Mouse (Mus musculus) spleen, adult 18-20 months (tissue): ENCODE results near the gene Ddx43.
"Not testable (repeated sequence)": the region's sequence is repeated elsewhere in the genome, so short reads cannot be mapped to it uniquely, and the experiment has no call there.

Source experiments
- DNase-seq, 2 experiments: peaks; one replicate each; pipeline ENCODE4 v3.0.0; 2022; ENCODE audit warnings: mixed read lengths in 2 of 2

Gene Ddx43

DNA sequence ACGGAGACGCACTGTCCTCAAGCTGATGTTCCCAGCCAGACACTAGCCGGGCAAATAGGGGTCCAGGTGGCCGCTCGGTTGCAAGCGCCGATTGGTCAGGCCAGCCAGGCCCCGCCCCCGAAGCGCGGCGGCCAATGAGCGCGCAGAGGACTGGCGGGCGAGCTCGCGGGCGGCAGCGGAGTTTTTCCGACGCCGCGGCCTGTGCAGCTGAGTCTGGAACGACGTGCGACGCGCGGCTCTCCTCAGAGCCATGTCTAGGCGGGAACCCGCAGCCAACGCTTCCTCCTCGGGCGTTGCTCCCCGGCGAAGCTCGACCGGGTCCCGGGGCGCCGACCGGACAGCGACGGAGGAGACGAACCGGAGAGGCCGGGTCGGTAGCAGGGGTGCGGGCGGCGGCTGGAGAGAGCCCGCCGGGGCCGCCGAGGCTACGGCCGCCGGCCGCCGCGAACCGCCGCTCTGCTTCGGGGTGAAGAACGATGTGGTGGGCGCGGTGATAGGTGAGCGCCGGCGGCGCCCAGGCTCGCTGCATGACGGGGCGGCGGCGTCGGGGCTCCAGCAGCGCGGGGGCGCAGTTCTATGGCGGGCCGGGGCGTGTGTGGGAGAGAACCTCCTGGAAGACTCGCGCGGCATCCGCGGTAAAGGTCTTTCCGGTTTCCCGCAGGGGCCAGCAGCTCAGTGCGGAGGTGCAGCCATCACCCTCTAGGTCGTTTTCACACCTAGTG lies at the start of gene Ddx43:
Gene Ddx43, plus strand, starts transcription at position 148 of the 722 bp plus-strand sequence.
- DNase-seq = peak; percentile 12 to 24

DNA sequence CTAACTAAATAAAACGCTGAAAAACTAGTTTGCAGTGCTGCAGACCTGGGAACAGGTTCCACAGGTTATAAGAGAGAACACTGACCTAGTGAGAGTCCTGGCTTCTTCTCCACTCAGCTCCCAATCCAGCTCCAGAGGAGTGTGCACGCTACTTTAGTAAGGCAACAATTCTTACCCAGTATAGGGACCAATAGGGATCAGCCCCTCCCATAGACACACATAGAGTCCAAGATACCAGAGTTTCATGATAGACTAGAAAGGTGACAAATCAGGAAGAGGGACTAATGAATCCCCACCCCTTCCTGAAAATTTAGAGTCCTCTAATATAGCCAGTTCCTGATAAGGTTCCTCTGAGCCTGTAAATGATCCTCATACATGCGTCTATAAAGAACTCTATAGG lies 48.6 kb upstream of the Ddx43 start:
- no peak for DNase-seq

DNA sequence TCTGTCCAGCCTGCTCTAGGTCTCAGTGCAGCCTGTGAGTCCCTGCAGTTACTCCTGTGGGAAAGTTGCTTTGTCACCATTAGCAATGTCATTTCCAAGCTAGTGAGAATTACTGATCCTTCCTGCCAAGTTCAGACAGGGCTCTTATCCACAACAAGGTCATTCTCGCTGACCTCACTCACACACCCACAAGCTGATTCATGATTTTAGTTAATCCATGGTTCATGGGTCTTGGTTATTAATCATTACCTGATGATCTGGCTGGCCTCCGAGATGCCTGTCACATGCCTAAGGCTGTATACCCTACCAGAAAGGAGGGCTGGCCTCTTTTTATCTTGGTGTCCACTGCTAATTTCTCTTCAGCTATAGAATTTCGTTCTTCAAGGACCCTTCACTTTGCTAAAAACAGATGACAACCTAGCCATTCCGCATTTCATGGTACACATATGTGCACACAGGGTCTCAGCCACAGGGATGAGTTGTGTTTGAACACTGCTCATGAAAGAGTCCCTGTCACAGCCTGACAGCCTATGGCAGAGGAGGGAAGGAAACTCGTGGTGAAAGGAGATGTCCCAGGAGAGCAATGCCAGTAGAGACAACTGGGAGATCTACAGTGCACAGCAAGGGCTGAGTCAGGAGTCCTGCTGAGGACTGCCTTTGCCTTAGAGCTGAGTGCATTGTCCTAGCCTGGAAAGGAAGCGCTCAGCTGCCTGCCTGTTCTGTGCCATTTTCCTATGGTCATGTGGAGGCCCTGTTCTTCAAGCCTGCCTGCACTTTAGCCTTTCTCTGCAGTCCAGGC lies 47.2 kb upstream of the Ddx43 start:
- not testable (repeated sequence) for DNase-seq

DNA sequence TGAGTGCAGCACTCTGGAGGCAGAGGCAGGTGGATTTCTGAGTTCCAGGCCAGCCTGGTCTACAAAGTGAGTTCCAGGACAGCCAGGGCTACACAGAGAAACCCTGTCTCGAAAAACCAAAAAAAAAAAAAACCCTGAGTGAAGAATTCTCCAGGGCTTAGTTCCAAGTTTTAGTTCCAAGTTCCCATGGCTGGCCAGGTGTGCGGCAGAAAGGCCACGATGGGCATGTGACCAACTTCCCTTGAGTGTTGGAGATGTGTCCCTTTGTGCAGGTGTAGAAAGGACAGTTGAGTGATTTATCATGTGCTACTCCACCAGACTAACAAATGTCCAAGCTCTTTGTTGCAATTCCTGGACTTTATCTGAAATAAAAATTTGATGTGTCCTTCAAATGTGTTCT lies 46.4 kb upstream of the Ddx43 start:
- DNase-seq = not testable (repeated sequence)

DNA sequence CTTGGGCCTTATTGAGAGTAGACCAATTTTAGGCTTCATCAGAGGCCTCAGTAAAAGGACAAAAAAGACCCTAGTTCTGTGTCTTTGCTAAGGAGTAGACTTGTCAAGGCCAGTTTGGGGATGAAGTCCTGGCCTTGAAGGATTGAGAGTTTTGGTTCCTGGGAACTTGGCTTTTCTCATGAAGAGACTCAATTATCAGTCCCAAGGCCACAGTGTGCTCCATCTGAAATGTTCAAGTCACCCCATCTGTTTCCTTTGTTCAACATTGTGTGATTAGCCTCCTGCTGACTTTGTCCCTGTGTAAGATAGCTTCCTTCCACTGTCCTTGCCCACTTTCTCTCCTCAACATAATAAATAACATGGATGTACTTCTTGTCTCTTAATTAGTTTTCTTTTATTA lies 45.6 kb upstream of the Ddx43 start:
- not testable (repeated sequence) for DNase-seq

DNA sequence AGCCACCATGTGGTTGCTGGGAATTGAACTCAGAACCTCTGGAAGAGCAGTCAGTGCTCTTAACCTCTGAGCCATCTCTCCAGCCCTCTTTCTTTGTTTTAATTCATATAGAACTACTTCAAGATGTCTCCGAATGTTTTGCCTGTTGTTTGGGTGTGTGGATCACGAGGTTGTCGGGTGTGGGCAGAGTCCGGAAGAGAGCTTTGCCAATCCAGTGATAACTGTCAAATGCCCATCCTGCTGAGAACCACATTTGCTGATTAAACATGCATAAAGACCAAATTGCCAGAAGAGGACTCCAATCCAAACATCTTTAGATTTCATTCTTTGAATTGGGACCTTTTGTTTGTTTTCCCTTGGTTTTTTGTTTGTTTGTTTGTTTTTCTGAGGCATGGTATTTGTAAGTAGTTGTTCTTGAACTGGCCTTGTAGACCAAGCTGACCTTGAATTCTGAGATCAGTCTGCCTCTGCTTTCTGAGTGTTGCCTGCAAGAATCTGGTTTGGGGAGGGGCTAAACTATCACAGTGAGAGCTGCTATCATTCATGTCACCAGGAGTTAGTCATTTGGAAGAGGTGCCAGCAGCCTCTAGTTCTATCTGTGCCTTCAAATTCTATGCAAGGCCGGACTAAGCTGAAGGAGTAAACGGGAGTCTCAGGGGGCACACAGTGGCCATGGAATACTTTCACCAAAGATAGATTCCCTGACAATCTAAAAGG lies 43.9 kb upstream of the Ddx43 start:
- DNase-seq = no peak

DNA sequence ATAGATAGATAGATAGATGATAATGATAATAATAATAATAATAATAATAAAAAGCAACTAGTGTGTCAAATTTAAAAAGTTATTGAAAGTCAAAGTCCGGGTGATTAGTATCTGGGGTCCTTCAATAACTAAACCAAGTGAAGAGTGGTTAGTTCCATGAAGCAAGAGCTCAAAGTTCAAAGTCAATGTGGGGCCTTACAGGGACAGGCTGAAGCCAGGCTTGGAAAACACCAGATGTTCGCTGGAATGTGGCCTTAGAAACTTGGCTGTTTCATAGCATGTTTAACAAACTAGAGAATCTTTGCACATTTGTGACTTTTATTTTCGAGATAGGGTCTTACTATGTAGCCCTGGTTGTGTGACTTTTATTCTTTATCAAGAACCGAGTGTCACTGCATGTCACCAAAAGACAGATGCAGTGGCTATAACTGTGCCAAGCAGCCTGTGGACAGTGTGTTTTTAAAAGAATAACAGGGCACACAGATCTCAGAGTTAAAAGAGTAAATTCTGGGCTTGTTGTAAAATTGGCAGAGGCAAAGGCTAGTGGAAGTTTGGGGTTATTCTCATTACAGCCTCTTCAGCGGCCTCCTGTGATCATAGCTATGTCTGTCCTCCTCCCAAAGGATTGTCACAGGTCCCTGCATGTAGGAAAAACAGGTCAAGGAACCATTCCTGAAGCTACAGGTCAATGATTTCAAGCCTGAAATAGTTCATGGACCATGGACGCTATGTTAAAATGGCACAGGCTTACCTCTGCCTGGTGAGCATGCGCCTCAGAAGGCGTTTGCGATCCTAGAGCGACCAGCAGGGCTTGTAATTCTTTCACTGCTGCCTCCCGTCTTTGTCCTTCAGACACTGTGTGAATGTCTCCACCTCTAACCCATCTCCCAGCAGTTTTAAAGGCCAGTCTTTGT lies 40.7 kb upstream of the Ddx43 start:
- DNase-seq = no peak

DNA sequence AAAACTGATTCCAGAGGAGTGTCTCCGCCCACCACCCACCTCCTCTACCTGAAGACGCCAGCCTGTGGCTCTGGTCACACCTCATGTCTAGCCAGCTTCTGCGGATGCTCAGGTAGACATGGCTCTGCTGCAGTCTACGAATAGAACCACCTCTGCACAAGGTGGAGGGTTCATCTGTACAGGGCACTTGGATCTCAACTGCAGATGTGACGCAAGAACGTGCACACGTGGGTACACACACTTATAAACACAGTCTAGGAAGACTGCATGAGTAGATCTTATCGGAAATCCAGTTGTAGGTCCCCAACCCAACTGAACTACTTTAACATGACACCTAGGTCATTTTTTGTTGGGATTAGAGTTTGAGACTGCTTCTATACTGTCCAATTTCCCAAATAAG lies 40.0 kb upstream of the Ddx43 start, which contains the start of gene Gsta2:
Gene Gsta2, minus strand, starts transcription at position 178 of the 400 bp plus-strand sequence.
- no peak for DNase-seq

DNA sequence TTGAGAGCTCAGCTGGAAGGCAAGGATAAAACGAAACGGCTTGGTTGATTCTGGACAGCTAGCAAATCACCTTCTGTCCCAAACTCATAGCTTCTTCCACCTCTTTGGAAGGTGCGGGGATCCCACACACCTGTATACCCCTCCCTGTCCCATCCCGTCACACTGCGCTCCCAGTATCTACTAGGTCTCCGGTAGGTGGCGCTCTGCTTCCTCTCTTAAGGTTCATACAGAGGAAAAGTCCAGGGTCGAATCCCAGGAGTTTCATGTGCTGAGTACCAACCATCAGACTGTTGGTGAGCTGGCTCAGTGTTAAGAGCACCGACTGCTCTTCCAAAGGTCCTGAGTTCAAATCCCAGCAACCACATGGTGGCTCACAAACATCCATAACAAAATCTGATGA lies 37.5 kb upstream of the Ddx43 start:
- peak; percentile 24 to 67 for DNase-seq

DNA sequence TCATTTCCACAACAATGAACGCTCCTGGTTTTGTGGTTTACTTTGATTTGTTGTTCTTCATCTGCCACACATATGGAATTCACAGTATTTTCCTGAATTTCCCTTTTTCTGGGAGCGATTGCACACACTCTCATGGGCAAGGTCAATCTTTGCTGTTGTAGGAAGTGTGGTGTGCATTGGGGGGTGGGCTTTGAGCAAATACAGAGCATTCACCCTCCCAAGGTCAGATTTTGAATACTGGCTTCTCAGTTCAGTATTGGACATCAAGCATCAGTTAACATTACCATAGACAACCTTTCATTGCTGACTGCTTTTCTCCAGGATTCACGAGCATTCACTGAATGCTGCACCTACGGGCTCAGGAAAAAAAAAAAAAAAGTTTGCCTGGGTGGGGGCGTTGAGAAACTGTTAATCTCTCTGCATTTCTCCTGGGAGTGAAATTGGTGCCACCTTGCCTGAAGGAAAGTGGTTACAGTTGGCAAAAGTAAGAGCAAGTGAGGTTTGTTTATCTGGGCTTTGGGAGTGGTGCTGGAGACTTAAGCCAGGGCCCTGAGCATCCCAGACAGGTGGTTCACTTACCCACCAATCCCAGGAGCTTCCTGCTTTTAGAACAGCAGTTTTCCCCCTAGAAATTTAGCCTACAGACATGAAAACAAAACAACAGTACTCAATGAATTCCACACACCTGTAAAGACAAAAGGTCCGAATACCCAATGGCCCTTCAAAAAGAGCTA lies 35.7 kb upstream of the Ddx43 start:
- DNase-seq = no peak

DNA sequence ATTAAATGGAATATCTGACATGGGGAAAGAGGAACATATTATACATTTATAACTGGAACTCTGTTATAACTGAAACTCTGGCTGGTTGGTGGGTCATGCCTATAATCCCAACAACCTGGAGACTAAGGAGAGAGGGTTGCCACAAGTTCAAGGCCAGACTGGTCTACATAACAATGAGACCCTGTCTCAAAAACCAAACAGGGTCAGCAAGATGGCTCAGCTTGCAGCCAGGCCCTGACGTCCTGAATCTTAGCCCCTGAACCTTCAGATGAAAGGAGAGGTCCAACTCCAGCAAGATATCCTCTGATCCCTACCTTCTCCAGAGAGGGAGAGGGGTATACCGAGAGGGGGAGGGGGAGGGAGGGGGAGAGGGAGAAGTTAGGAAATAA lies 35.1 kb upstream of the Ddx43 start:
- DNase-seq = no peak

DNA sequence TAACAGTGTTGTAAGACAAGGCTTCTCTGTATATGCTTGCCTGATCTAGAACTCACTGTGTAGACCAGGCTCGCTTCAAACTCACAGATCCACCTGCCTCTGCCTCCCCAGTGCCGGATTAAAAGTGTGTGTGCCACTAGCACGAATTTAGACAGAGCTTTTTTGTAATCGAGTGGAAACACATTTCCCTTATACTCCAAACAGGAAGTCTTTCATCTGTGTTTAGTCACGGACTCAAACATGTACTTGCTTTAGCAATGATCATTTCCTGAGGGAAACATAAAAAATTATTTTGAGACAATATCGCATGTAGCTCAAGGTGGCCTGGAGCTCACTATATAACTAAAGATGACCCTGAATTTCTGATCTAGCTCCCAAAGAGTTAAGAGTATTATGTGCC lies 32.2 kb upstream of the Ddx43 start:
- no peak for DNase-seq

DNA sequence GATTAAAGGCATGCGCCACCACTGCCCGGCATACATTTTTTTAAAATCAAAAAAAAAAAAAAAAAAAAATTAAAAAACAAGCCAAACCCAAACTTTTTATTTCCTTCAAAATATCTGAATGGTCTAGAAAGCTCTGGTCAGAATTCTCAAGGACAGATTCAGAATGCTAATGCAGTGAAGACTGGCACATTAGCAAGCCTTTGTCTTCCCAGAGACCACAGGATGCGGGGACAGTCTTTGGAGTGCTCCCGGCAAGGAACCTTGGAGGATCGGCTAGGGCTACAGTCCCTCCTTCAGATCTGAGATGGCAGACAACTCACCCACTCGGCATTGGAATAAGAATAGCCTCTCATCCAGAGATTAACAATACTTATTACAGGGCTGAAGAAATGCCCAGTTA lies 30.9 kb upstream of the Ddx43 start:
- DNase-seq = no peak

DNA sequence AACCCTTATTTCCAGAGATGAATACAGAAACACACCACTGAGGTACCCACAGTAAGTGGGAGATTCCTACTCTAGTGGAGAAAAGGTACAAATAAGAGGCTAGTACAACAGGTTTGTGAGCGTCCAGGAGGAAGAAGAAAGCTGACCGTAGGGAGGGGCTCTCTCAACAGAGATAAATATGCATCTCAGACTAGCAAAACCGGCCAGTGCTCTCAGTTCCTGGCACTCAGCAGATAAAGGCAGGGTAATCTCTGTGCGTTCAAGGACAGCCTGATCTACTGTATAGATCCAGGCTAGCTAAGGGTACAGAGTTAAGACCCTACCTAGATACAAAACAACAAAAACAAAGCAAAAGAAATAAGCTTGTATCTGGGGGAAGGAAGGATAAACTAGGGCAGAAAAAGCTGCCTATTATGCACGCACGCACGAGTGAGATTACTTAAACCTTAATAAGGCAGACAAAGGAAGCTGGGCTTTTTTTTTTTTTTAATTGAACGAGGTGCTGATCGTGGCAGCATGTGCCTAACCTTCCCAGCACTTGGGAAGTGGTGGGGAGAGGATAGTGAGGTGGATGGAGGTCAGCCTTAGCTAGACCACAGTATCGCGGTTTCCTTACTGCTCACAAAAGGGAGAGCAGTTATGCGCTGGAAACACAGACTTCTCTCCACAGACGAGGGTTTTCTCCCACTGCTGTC lies 29.6 kb upstream of the Ddx43 start:
- DNase-seq = no peak

DNA sequence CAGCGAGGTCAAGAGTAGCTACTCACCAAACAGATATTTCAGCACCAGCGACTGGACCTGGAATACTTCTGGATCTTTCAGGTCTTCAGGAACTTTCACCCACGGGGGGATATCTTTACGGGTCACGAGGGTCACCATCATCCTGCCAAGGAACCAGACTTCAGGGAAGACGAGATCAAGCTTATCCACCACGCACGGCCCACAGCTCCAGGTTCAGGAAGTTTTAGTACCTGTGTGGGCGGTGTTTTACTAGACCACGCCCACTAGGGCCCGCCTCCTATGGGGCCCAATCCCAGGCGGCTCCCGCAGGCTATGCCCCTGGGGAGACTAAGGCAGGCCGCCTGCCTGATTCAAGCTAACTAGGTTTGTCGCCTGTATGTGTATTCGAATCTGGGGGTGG lies 27.6 kb upstream of the Ddx43 start, which contains the start of gene Dppa5a:
Gene Dppa5a, minus strand, starts transcription at position 219 of the 400 bp plus-strand sequence.
- not testable (repeated sequence) for DNase-seq

DNA sequence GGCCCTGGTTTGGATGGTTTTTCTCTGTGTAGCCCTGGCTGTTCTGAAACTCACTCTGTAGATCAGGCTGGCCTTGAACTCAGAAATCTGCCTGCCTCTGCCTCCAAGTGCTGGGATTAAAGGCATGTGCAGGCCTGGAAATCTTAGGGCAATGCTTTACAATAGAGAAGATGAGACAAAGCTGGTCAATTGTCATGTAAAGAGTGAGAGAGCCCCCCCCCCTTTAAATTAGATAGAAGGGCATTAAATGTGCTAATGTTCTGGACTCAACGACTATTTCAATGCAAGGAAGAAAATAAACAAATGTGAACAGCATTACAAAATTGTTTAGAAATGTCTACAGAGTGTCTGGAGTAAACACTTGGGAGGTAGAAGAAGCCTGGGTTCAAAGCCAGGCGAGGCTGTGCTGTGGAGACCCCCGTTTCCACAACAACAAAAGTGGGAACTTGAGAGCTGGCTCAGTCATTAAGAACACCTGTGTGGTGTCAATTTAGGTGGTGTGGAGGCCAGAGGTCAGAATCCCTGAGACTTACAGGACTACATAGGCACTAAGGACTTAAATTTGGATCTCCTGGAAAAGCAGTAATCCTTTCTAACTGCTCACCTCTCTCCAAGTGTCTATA lies 26.8 kb upstream of the Ddx43 start:
- DNase-seq = no peak

DNA sequence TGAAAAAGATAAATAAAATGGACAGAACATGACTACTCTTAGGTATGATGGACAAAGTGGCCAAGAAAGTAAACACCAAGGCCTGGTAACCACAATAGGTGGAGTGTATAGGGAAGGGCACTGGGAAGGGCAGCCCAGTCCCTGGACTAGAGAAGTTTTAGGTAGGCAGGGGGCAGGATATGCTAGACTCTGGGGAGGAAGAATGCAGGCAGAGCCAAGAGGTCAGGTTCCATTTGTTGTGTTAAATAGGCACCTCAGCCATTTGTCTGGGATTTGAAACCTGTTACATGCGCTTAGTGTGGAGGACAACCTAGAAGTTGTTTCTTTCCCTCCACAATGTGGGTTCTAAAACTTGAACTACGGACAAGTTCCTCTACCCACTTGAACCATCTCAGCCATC lies 26.2 kb upstream of the Ddx43 start:
- DNase-seq = no peak

DNA sequence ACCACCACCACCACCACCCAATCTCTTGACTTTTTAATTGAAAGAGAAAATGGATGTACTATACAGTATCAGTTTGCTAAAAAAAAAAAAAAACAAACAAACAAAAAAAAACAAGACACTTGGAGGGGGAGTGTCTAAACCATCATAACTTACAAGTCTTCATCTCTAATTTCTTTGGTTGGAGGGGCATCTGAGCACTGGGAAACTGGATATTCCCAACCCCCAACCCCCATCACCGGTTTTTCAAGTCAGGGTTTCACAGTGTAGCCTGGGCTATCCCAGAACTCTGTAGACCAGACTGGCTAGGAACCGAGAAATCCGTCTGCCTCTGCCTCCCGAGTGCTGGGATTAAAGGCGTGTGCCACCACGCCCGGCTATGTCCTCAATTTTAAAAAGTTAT lies 25.8 kb upstream of the Ddx43 start:
- no peak for DNase-seq

DNA sequence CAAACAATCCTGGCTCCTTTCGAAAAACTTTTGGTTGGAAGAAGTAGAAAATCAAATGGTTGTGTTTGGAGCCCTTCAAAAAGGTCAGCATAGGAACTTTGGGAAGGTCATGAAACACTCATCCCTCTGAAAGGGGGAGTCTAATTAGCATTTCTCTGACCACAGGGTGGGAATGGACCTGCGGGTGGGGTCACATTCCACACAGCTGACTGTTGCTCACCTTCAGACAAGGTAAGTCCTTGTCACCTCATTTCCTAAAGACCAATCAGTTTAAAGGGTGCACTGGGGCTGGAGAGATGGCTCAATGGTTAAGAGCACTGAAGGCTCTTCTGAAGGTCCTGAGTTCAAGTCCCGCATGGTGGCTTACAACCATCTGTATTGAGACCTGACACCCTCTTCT lies 24.1 kb upstream of the Ddx43 start:
- no peak for DNase-seq

DNA sequence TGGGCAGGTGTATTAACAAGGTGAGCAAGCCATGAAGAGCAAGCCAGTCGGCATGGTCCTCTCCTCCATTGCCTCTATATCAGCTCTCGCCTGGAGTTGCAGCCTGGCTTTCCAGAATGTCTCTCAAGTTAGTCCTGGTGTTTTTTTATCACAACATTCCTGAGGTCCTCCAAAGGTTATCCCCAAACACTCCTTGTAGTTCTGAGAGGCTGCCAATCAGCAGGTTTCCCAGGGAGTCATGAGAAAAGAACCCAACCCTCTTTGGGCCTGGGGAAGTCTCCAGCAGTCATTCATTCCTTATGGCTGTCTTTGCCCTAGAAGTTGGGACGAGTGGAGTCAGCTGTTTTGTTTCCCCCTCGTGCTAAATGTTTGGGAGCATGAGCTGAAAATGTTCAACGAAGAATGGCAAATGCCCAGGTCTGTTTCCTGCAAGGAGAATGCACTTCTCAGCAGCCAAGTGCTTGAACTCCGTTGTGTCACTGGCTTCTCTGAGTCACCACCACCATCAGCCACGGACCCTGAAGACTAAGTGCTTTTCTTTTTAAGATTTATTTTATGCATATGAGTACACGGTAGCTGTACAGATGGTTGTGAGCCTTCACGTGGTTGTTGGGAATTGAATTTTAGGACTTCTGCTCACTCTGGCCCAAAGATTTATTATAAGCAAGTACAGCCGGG lies 22.6 kb upstream of the Ddx43 start:
- no peak for DNase-seq
